Mouse (Mus musculus) limb, embryonic 12.5 days (tissue): ENCODE results near the gene Hist1h2bk. TPM values are rescaled to one million over a fixed set of nuclear protein-coding genes. Genes with fewer than 3 reads are reported as not detected.
A peak's percentile ranks its signal among the peaks of the same experiment; 100 is the strongest.
"Not testable (repeated sequence)": the region's sequence is repeated elsewhere in the genome, so short reads cannot be mapped to it uniquely, and the experiment has no call there.

Experiments used
- ATAC-seq: fragments of 200-750 bp; cut with Nextera tagmentation; 2 replicates; pipeline ENCODE4 v1.8.0; 2017; ENCODE audit warnings: low read depth, moderate TSS enrichment; ENCODE audit not compliant: insufficient number of reproducible peaks, insufficient read depth, low FRiP score, low TSS enrichment
- H3K27ac ChIP-seq: fragments of 300-500 bp; sonication (generic); 2 replicates; pipeline ENCODE4 v1.5.1; 2016; ENCODE audit warnings: mild to moderate bottlenecking, moderate library complexity
- H3K27me3 ChIP-seq: fragments of 300-500 bp; sonication (generic); 2 replicates; pipeline ENCODE4 v1.6.1; 2016; ENCODE audit warnings: mild to moderate bottlenecking, moderate library complexity
- H3K36me3 ChIP-seq: fragments of 300-500 bp; sonication (generic); 2 replicates; pipeline ENCODE4 v1.6.1; 2016; ENCODE audit warnings: mild to moderate bottlenecking, moderate library complexity
- H3K4me1 ChIP-seq: fragments of 300-500 bp; sonication (generic); replicated peaks from 2 replicates; pipeline ENCODE4 v1.6.1; 2016
- H3K4me2 ChIP-seq: fragments of 300-500 bp; sonication (generic); 2 replicates; pipeline ENCODE4 v1.6.1; 2016; ENCODE audit warnings: mild to moderate bottlenecking, moderate library complexity
- H3K4me3 ChIP-seq: fragments of 300-500 bp; sonication (generic); replicated peaks from 2 replicates; pipeline ENCODE4 v1.5.1; 2016; ENCODE audit warnings: mild to moderate bottlenecking
- H3K9ac ChIP-seq: fragments of 300-500 bp; sonication (generic); replicated peaks from 2 replicates; pipeline ENCODE4 v1.6.1; 2016; ENCODE audit warnings: mild to moderate bottlenecking, moderate library complexity
- H3K9me3 ChIP-seq: fragments of 300-500 bp; sonication (generic); 2 replicates; pipeline ENCODE4 v1.6.1; 2016; ENCODE audit warnings: mild to moderate bottlenecking, moderate library complexity
- WGBS: fragments of 180-500 bp; shearing (Covaris S2); methylation state at CpG from one replicate; pipeline ENCODE4 v1.1.7; 2016; 5-methylcytosine and 5-hydroxymethylcytosine counted together
- polyA plus RNA-seq: library from polyadenylated mRNA; unstranded; fragments of >200 nt; fragmentation: Nextera tagmentation; extraction: Ambion mirVana; gene quantifications from 2 replicates; pipeline ENCODE4 v1.2.1, GENCODE M21; 2016

The Hist1h2bk gene
- polyA plus RNA-seq, 1 experiment from 2014 or later: 25.9 TPM

DNA sequence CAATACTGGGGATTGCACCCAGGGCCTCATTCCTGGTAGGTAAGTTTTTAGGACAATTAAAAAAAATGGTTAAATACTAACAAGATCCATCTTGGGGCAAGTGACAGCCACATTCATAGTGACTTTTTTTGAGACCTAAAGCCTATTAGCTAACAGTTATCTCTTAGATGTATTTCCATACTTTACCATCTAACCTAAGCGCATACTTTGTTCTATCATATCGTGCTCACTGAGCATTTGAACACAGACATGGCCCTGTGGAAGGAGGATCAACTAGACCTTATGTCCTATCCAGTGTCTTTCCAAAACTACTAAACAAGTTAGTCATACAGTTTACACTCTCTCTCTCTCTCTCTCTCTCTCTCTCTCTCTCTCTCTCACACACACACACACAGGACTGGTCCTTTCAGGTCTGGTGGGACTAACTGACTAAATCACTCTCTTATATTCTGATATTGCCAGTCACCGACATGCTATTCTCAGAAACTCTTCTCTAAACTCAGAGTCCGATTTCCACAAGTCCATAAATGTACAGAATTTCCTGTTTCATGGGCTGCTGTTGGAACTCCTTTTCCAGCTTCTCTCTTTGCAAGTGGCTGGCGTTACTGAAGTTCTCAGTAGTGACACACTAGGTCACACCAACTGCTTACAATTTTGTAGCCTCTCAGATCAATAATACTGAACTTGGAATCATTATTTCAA, 1.8 kb upstream of the Hist1h2bk start:
- Histone ChIP-seq H3K4me3 (peak overlapping the region; percentile 45), H3K27ac (peak overlapping the region; percentile 94; the same call in 1 of the 2 replicates), H3K36me3 (no peaks in the 10 kb centered on the region), H3K9ac (peak overlapping the region; percentile 75), H3K4me2 (peak overlapping the region; percentile 69), H3K27me3 (no peaks in the 10 kb centered on the region), H3K9me3 (no peaks in the 10 kb centered on the region), H3K4me1 (peaks cover 20% of the 10 kb centered on the region)
- WGBS: 54% methylated on average over 5 of the region's 5 CpGs
- ATAC-seq: no peak

DNA sequence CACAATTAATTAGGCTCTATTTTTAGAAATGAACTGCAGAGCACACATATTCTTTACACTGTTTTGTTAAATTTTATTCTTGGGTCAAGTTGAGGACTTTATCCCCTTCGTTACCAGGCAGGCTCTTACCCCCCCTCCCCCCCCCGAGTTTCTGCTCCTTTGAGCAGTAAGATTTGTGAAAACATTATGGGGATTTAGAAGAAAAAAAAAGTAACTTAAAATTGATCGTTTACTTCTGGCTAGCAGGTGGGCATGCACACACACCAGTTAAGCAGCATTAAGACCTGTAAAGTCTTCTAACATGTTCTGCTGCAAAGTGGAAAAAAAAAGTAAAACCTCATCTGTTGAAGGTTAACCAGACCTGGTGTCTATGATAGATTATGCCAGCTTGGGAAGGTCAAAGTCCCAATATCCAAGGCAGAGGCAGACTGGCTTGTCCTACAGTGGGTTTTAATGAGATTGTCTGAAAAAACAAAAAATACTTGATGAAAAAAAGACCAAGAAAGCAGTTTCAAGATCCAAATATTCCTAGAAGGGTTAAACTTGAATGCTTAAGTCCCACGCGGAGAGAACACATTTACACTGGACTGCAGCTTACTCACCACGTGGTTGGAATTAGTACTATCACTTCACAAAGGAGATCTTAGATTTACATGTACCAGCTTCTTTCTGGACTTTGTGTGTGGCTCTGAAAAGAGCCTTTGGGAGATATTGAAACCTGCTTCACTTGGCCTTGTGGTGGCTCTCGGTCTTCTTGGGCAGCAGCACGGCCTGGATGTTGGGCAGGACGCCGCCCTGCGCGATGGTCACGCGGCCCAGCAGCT, 1.0 kb upstream of the Hist1h2bk start:
- peak overlapping the region; percentile 45 for H3K4me3 ChIP-seq
- peak overlapping the region; percentile 69 for H3K4me2 ChIP-seq
- H3K27ac ChIP-seq: peak overlapping the region; percentile 94
- no peaks in the 10 kb centered on the region for H3K36me3 ChIP-seq
- peak overlapping the region; percentile 75 for H3K9ac ChIP-seq
- H3K4me1 ChIP-seq: peaks cover 20% of the 10 kb centered on the region
- WGBS: under 1% methylated on average over 14 of the region's 14 CpGs
- H3K27me3 ChIP-seq: no peaks in the 10 kb centered on the region
- no peaks in the 10 kb centered on the region for H3K9me3 ChIP-seq
- ATAC-seq: peak; percentile 1; the same call in 1 of the 2 replicates

DNA sequence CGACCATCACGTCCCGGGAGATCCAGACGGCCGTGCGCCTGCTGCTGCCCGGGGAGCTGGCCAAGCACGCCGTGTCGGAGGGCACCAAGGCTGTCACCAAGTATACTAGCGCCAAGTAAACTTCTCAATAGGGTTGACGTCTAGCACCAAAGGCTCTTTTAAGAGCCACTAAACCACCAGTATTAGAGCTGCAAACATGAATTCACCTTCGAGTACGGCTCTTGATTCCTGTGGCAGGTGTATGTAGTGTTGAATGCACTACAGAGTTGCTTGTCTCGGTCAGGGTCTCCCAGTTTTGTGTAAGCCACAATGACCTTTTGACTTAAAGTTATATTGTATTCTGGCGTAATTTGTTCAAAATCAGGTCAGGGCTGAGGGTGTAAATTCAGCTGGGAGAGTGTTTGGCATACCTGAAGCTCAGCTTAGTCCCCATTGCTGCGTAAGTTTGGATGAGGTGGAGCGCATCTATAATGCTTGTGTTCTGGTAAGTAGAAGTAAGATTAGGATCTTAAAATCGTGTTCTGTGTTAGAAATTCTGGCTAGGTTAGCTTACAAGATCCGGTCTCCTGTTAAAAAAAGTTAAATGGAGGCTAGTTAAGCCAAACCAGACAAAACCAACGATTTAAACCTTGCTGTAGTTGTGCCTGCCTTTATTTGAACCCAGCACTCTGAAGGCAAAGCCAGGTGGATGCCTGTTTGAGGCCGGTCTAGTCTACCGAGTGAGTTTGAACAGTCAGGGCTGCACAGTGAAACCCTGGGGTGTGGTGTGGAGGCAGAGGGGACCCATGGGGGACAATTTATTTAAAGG, 683 bp downstream of the Hist1h2bk start:
- ATAC-seq: no peak

DNA sequence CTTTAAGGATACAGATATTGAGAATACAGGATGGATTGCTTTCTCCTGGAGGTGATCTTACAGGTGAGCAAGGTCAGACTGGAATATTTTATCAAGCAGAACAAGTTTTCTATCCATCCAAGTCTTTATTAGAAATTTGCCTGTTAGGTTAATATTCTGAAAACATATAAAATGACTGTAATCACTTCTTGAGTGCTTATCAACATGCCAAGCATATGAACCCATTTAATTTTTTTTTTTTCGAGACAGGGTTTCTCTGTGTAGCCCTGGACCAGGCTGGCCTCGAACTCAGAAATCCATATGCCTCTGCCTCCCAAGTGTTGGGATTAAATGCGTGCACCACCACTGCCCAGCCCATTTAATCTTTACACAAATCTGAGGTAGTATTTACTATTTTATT, 1.3 kb downstream of the Hist1h2bk start:
- Histone ChIP-seq H3K4me2 (peak overlapping the region; percentile 69), H3K4me3 (peak overlapping the region; percentile 41), H3K27me3 (no peaks in the 10 kb centered on the region), H3K9me3 (no peaks in the 10 kb centered on the region), H3K27ac (peak overlapping the region; percentile 93), H3K9ac (peak overlapping the region; percentile 65), H3K4me1 (peaks cover 32% of the 10 kb centered on the region), H3K36me3 (no peaks in the 10 kb centered on the region)
- ATAC-seq: no peak
- 71% methylated on average over 3 of the region's 3 CpGs for WGBS

More for the DNA sequence above, 683 bp downstream of the Hist1h2bk start:
- Histone ChIP-seq H3K9me3 (no peaks in the 10 kb centered on the region), H3K27me3 (no peaks in the 10 kb centered on the region), H3K4me1 (peaks cover 31% of the 10 kb centered on the region), H3K36me3 (no peaks in the 10 kb centered on the region), H3K4me3 (peak overlapping the region; percentile 41), H3K27ac (peak overlapping the region; percentile 93), H3K9ac (peak overlapping the region; percentile 65), H3K4me2 (peak overlapping the region; percentile 69)
- 3% methylated on average over 22 of the region's 23 CpGs for WGBS

DNA sequence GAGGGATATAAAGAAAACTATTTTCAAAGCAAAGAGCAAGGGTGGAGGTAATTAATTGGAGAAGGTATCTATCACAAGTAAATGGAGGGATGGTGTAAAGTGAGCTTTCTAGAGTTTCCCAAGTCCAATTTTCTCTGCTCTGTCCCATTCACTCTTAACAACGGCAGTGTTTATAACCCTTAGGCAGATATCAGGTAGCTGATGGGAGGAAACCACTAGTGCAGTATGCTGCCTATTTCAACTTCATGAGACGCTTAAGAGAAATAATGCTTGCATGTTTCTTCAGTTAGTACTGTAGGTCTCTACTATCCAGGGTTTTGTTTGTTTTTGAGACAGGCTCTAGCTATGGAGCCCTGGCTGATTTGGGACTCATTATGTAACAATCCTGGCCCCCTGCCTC, 1.7 kb downstream of the Hist1h2bk start:
- Histone ChIP-seq H3K36me3 (no peaks in the 10 kb centered on the region), H3K4me3 (no peak overlapping the region), H3K9ac (no peak overlapping the region), H3K27me3 (no peaks in the 10 kb centered on the region), H3K4me1 (peaks cover 35% of the 10 kb centered on the region), H3K27ac (peak overlapping the region; percentile 93), H3K4me2 (peak overlapping the region; percentile 69; the same call in 1 of the 2 replicates), H3K9me3 (no peaks in the 10 kb centered on the region)
- 73% methylated on average over 2 of the region's 2 CpGs for WGBS
- no peak for ATAC-seq

DNA sequence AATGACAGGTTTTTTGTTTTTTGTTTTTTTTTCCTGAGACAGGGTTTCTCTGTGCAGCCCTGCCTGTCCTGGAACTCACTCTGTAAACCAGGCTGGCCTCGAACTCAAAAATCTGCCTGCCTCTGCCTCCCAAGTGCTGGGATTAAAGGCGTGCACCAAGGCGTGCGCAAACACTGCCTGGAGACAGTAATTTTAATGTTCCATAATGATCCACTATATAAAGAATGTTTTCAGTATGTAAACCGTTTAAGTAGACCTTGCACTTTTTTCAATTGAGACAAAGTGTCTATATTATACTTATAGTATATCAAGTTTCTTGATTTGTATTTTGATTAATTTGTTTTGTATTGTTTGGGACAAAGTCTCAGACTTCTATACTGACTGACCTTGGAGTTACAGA, 3.7 kb downstream of the Hist1h2bk start:
- H3K27ac ChIP-seq: peak overlapping the region; percentile 53; the same call in 1 of the 2 replicates
- no peaks in the 10 kb centered on the region for H3K36me3 ChIP-seq
- H3K9me3 ChIP-seq: no peaks in the 10 kb centered on the region
- H3K4me1 ChIP-seq: peaks cover 32% of the 10 kb centered on the region
- no peaks in the 10 kb centered on the region for H3K27me3 ChIP-seq
- no peak overlapping the region for H3K9ac ChIP-seq
- H3K4me3 ChIP-seq: no peak overlapping the region
- 62% methylated on average over 5 of the region's 5 CpGs for WGBS
- ATAC-seq: no peak
- H3K4me2 ChIP-seq: peak overlapping the region; percentile 78; the same call in 1 of the 2 replicates

DNA sequence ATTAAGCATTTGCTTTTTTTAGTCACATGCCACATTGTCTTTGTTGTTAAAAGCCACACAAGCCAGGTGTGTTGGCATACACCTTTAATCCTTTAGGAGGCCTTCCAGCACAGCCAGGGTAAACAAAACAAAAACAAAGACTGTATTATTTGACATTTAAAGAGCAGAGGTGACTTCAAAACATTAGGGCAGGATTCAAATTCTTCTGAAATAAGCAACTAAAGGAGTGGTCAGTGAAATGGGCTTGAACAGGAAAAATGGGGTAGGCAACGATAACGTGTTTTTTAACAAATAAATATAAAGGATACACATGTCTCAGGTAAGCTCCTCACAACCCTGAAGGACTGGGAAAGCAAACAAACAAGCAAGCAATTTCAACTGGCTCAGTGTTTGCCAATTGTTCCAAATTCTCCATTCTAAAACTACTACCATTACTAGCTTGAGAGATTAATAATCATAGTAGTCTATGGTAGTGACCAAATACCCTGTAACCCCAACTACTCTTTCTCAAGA, 4.3 kb downstream of the Hist1h2bk start:
- Histone ChIP-seq H3K27me3 (no peaks in the 10 kb centered on the region), H3K4me3 (peak overlapping the region; percentile 45), H3K27ac (peak overlapping the region; percentile 98), H3K9me3 (no peaks in the 10 kb centered on the region), H3K36me3 (no peaks in the 10 kb centered on the region), H3K4me1 (peaks cover 31% of the 10 kb centered on the region), H3K4me2 (peak overlapping the region; percentile 78), H3K9ac (peak overlapping the region; percentile 47)
- 7% methylated on average over 2 of the region's 2 CpGs for WGBS
- no peak for ATAC-seq

DNA sequence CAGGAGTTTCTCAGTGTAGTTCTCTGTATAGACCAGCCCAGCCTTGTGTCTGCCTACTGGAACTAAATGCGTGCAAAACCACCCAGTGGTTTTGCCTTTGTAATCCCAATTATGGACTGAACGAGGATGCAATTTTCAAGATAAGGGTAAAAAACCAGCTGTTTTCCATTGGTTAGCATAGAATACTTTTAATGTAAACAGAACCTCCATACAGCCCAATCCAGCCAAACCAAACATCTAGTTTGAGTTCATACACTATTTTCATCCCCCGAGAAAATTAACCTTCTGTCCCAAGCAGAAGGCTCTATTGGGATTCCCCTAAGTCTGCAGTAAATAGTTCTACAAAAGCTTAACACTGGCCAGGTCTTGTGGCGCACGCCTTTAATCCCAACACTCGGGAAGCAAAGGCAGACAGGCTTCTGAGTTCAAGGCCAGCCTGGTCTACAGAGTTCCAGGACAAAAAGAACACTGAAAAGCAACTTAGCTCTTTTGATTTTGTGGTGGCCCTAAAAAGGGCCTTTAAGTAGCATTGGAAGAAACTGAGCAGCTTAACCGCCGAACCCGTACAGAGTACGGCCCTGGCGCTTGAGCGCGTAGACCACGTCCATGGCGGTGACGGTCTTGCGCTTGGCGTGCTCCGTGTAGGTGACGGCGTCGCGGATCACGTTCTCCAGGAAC, 4.9 kb downstream of the Hist1h2bk start:
- WGBS: under 1% methylated on average over 24 of the region's 24 CpGs
- H3K9ac ChIP-seq: peak overlapping the region; percentile 71
- H3K27me3 ChIP-seq: no peaks in the 10 kb centered on the region
- no peaks in the 10 kb centered on the region for H3K9me3 ChIP-seq
- peak overlapping the region; percentile 78 for H3K4me2 ChIP-seq
- H3K4me3 ChIP-seq: peak overlapping the region; percentile 45
- no peaks in the 10 kb centered on the region for H3K36me3 ChIP-seq
- H3K27ac ChIP-seq: peak overlapping the region; percentile 98
- H3K4me1 ChIP-seq: peaks cover 31% of the 10 kb centered on the region
- no peak for ATAC-seq

DNA sequence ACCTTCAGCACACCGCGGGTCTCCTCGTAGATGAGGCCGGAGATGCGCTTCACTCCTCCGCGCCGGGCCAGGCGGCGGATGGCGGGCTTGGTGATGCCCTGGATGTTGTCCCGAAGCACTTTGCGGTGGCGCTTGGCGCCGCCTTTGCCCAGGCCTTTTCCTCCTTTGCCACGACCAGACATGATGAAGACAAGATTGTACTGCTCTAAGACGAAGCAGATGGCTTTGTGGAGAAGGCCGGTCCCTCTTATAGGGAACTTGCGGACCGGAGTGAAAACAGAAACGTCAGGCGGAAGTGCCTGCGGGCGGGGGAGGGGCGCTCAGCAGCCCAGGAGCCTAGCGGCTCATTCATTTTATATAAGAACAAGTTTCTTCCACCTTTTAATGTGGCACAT, 5.5 kb downstream of the Hist1h2bk start, which contains the start of gene Hist1h4i:
Gene Hist1h4i, minus strand, starts transcription at position 221 of the 395 bp plus-strand sequence.
- peaks cover 30% of the 10 kb centered on the region for H3K4me1 ChIP-seq
- H3K36me3 ChIP-seq, H3K9me3 ChIP-seq, H3K27me3 ChIP-seq: not testable (repeated sequence)
- ATAC-seq: peak; percentile 26
- H3K9ac ChIP-seq: peak within 1 kb of the TSS; percentile 71
- peak within 1 kb of the TSS; percentile 78 for H3K4me2 ChIP-seq
- peak within 1 kb of the TSS; percentile 45 for H3K4me3 ChIP-seq
- peak within 1 kb of the TSS; percentile 98 for H3K27ac ChIP-seq
- whole genome bisulfite sequencing: 1% methylated on average over 24 of the region's 27 CpGs
